Mouse (Mus musculus): ENCODE results near the gene Lrrc7. TPM values are rescaled to one million over a fixed set of nuclear protein-coding genes. Genes with fewer than 3 reads are reported as not detected.

Lrrc7 gene
- total RNA-seq (2014; fragmentation: Nextera tagmentation) (not detected in 2 replicates), total RNA-seq (2017) (0.11 and 0.17 TPM in 2 replicates), polyA plus RNA-seq (2012) (not detected in 2 replicates)

DNA sequence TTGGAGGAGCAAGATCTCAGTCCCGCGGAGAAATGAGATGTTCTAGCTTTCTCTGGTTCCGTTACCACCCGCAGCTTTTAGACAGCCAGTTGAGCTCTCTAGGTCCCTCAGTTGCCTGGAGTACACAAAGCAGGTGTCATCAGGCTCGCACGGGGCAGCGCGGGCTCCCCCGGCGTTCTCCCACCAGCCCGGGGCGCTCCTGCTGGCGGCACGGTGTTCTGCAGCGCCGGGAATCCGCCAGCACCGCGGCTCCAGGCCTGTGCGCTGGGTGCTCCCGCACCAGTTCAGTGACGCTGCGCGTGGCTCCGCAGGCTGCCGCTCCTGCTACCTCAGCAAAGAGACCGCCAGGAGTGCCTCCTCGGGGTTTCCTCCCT is at the start of gene Lrrc7:
Lrrc7 (minus strand) TSS at position 235 of the 374 bp plus-strand sequence.
- Histone ChIP-seq H3K27me3 (ENCODE audit: insufficient read depth, low read length) (no peaks in the 10 kb centered on the region), H3K36me3 (replicated peaks) (no peaks in the 10 kb centered on the region), H3K4me3 (ENCODE audit: low read depth, low read length) (no peak within 1 kb of the TSS), H3K9me3 (replicated peaks) (peaks cover 20% of the 10 kb centered on the region), H3K4me1 (ENCODE audit: insufficient read depth, low read depth, low read length) (no peaks in the 10 kb centered on the region)
- TF ChIP-seq POLR2AphosphoS5 (IDR thresholded peaks at IDR 0.05; ENCODE audit: insufficient replicate concordance, low read depth, low read length) (no peak), CTCF (IDR thresholded peaks at IDR 0.05; ENCODE audit: low read depth, low read length) (no peak), GATA1 (IDR thresholded peaks at IDR 0.05; ENCODE audit: borderline replicate concordance, low read length) (no peak), TAL1 (conservative IDR thresholded peaks at IDR 0.05; ENCODE audit: low read depth, low read length) (no peak), GATA2 (IDR thresholded peaks at IDR 0.05; ENCODE audit: borderline replicate concordance, low read depth, low read length) (no peak)
- DNase-seq (ENCODE audit: low spot score) (no peak), ATAC-seq (ENCODE audit: extremely low read depth, insufficient number of reproducible peaks, low FRiP score, poor library complexity, severe bottlenecking) (no peak)

GRCm38 (mm10) chr3:158607065-158607464 is 45.0 kb upstream of the Lrrc7 start:
- TF ChIP-seq GATA1 (IDR thresholded peaks at IDR 0.05; ENCODE audit: borderline replicate concordance, low read length) (no peak), CTCF (IDR thresholded peaks at IDR 0.05; ENCODE audit: low read depth, low read length) (no peak), TAL1 (conservative IDR thresholded peaks at IDR 0.05; ENCODE audit: low read depth, low read length) (no peak), GATA2 (IDR thresholded peaks at IDR 0.05; ENCODE audit: borderline replicate concordance, low read depth, low read length) (no peak), POLR2AphosphoS5 (IDR thresholded peaks at IDR 0.05; ENCODE audit: insufficient replicate concordance, low read depth, low read length) (no peak)
- H3K4me3 ChIP-seq (ENCODE audit: low read depth, low read length): no peak overlapping the region
- no peaks in the 10 kb centered on the region for H3K4me1 ChIP-seq (ENCODE audit: insufficient read depth, low read depth, low read length)
- ATAC-seq (ENCODE audit: extremely low read depth, insufficient number of reproducible peaks, low FRiP score, poor library complexity, severe bottlenecking): no peak
- DNase-seq (ENCODE audit: low spot score): no peak
- no peaks in the 10 kb centered on the region for H3K27me3 ChIP-seq (ENCODE audit: insufficient read depth, low read length)
- peaks cover 10% of the 10 kb centered on the region for H3K9me3 ChIP-seq (replicated peaks)
- H3K36me3 ChIP-seq (replicated peaks): no peaks in the 10 kb centered on the region

- Histone ChIP-seq H3K4me3 (ENCODE audit: low read depth, low read length) (no peak overlapping the region), H3K9me3 (replicated peaks) (peaks cover 8% of the 10 kb centered on the region), H3K36me3 (replicated peaks) (no peaks in the 10 kb centered on the region), H3K4me1 (ENCODE audit: insufficient read depth, low read depth, low read length) (no peaks in the 10 kb centered on the region), H3K27me3 (ENCODE audit: insufficient read depth, low read length) (no peaks in the 10 kb centered on the region)
- DNase-seq (ENCODE audit: low spot score): no peak
- no peak for ATAC-seq (ENCODE audit: extremely low read depth, insufficient number of reproducible peaks, low FRiP score, poor library complexity, severe bottlenecking)
- no peak for TF ChIP-seq GATA1 (IDR thresholded peaks at IDR 0.05; ENCODE audit: borderline replicate concordance, low read length)
- no peak for TF ChIP-seq GATA2 (IDR thresholded peaks at IDR 0.05; ENCODE audit: borderline replicate concordance, low read depth, low read length)
- TF ChIP-seq POLR2AphosphoS5 (IDR thresholded peaks at IDR 0.05; ENCODE audit: insufficient replicate concordance, low read depth, low read length): no peak
- no peak for TF ChIP-seq TAL1 (conservative IDR thresholded peaks at IDR 0.05; ENCODE audit: low read depth, low read length)
- TF ChIP-seq CTCF (IDR thresholded peaks at IDR 0.05; ENCODE audit: low read depth, low read length): no peak
These were observed 43.3 kb upstream of the Lrrc7 start for GRCm38 (mm10) chr3:158605274-158605673.

DNA sequence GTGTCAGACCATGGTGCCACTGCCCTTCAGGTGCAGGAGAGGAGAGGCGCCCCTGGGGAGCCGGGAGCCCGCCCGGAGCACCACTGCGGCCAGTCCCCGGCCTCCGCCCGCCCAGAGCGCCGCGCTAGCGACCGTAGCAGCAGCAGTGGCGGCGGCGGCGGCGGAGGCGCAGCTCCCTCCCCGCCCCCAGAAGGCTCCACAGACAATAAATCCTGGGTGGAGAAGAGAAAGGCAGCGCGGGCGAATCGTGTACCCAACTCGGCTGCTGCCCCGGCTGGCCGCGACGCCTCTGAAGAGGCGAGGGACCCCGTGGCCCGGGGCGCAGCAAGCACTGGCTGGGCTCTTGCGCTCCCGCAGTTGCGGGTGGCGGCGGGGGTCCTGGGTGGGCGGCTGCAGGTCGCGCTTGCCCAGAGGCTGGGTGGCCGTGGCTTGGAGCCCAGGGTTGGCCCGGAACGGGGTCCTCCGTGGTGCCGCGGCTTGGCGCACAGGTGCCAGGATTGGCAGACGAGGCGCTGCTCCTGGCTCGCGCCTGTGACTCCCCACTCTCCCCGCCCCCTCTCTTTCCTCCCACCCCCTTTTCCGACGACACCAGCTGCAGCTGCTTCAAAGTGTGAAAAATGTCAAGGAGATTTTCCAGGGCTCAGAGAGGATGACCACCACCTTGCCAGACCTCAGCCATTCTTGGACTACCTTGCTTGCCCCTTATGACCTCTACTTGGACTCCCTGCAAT is 600 bp downstream of the Lrrc7 start:
- no peaks in the 10 kb centered on the region for H3K4me1 ChIP-seq (ENCODE audit: insufficient read depth, low read depth, low read length)
- peaks cover 20% of the 10 kb centered on the region for H3K9me3 ChIP-seq (replicated peaks)
- ATAC-seq (ENCODE audit: extremely low read depth, insufficient number of reproducible peaks, low FRiP score, poor library complexity, severe bottlenecking): no peak
- no peak for DNase-seq (ENCODE audit: low spot score)
- no peaks in the 10 kb centered on the region for H3K36me3 ChIP-seq (replicated peaks)
- no peak overlapping the region for H3K4me3 ChIP-seq (ENCODE audit: low read depth, low read length)
- no peak for TF ChIP-seq TAL1 (conservative IDR thresholded peaks at IDR 0.05; ENCODE audit: low read depth, low read length)
- no peak for TF ChIP-seq POLR2AphosphoS5 (IDR thresholded peaks at IDR 0.05; ENCODE audit: insufficient replicate concordance, low read depth, low read length)
- no peak for TF ChIP-seq CTCF (IDR thresholded peaks at IDR 0.05; ENCODE audit: low read depth, low read length)
- TF ChIP-seq GATA2 (IDR thresholded peaks at IDR 0.05; ENCODE audit: borderline replicate concordance, low read depth, low read length): no peak
- no peak for TF ChIP-seq GATA1 (IDR thresholded peaks at IDR 0.05; ENCODE audit: borderline replicate concordance, low read length)
- H3K27me3 ChIP-seq (ENCODE audit: insufficient read depth, low read length): no peaks in the 10 kb centered on the region

- no peak for ATAC-seq (ENCODE audit: extremely low read depth, insufficient number of reproducible peaks, low FRiP score, poor library complexity, severe bottlenecking)
- Histone ChIP-seq H3K9me3 (replicated peaks) (peaks cover 20% of the 10 kb centered on the region), H3K4me1 (ENCODE audit: insufficient read depth, low read depth, low read length) (no peaks in the 10 kb centered on the region), H3K36me3 (replicated peaks) (no peaks in the 10 kb centered on the region), H3K4me3 (ENCODE audit: low read depth, low read length) (no peak overlapping the region), H3K27me3 (ENCODE audit: insufficient read depth, low read length) (no peaks in the 10 kb centered on the region)
- TF ChIP-seq GATA1 (IDR thresholded peaks at IDR 0.05; ENCODE audit: borderline replicate concordance, low read length): no peak
- no peak for DNase-seq (ENCODE audit: low spot score)
These were observed 1.1 kb downstream of the Lrrc7 start for GRCm38 (mm10) chr3:158560891-158561255.

DNA sequence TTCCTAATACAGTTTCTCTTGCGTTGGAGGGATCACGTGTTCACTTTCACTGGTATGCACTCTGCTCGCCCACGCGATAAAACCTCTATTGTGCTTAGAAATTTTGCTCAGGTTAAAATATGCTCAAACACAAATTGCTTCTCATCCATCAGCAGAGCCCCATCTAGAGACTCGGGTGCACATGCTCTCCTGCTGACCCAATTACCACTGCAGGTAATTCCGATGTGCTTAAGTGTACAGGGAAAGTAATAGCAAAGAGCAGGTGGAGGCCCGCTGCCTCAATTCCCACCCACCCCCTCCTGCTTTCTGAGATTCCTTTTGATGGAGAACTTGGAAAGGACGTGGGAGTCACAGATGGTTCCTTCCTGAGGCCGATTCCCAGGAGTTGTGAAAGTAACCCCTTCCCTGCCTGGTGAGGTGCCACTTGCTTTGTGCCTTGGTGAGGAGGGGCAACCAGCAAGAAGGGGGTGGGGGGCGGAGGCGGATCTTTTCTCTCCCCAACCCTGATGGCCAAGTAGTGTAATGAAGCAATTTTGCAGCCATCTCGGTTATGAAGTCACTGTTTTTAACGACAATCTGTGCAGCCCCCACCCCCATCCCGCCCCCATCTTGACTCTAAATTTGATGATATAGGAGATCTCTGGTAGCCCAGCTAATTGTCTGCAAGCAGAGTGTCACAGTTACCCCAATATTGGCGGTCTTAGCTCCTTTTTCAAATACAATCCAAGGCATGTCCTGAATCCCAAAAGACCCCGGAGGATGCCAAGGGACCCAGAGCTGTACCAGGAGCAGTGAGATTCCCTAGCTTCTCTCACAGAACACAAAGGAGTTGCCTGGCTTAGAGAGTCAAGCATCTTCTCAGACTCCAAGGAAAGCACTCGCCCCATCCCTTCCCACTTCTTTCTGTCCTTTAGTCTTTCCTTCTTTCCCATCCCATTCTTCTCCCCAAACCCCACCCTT is 2.0 kb downstream of the Lrrc7 start:
- no peak for DNase-seq (ENCODE audit: low spot score)
- no peaks in the 10 kb centered on the region for H3K27me3 ChIP-seq (ENCODE audit: insufficient read depth, low read length)
- TF ChIP-seq POLR2AphosphoS5 (IDR thresholded peaks at IDR 0.05; ENCODE audit: insufficient replicate concordance, low read depth, low read length) (no peak), TAL1 (conservative IDR thresholded peaks at IDR 0.05; ENCODE audit: low read depth, low read length) (no peak), CTCF (IDR thresholded peaks at IDR 0.05; ENCODE audit: low read depth, low read length) (no peak), GATA2 (IDR thresholded peaks at IDR 0.05; ENCODE audit: borderline replicate concordance, low read depth, low read length) (no peak)
- H3K9me3 ChIP-seq (replicated peaks): peaks cover 20% of the 10 kb centered on the region
- no peak overlapping the region for H3K4me3 ChIP-seq (ENCODE audit: low read depth, low read length)
- H3K36me3 ChIP-seq (replicated peaks): no peaks in the 10 kb centered on the region
- ATAC-seq (ENCODE audit: extremely low read depth, insufficient number of reproducible peaks, low FRiP score, poor library complexity, severe bottlenecking): no peak
- H3K4me1 ChIP-seq (ENCODE audit: insufficient read depth, low read depth, low read length): no peaks in the 10 kb centered on the region
